Mouse (Mus musculus) T-helper 17 cell (primary cell): Measurements from ENCODE around the gene Wscd1.
"Not testable (repeated sequence)": the region's sequence is repeated elsewhere in the genome, so short reads cannot be mapped to it uniquely, and the experiment has no call there.

Experiments used
- in situ Hi-C, 2 experiments: fragments of 300-600 bp; cut with MboI, MseI; formaldehyde crosslinking; loops; 1 replicate in 1 of 2; 2 replicates in 1 of 2; pipeline ENCODE4 v1.15.1; 2025; ENCODE audit warnings: high pct_unique_total_duplicates in 2 of 2

Wscd1 gene

DNA sequence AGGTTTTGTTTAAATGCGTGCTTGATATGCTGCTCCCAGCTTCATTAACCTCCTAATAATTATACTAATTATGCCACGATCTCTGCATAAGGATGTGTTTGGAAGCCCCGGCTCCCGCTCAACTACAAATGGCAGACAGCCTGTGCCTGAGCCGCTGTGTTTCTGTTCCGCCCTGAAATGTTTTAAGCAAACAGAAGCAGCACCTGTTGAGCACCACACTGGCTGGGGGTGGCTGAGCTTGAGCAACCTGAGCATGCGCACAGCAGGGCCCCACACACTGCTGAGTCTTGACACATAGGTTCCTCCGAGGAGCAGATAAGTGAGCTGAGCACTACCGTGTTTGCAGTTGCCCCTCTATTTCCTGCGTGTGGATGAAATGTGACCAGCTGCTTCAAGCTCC is 71.1 kb downstream of the Wscd1 start:
- in situ Hi-C loops, result no loop called here

DNA sequence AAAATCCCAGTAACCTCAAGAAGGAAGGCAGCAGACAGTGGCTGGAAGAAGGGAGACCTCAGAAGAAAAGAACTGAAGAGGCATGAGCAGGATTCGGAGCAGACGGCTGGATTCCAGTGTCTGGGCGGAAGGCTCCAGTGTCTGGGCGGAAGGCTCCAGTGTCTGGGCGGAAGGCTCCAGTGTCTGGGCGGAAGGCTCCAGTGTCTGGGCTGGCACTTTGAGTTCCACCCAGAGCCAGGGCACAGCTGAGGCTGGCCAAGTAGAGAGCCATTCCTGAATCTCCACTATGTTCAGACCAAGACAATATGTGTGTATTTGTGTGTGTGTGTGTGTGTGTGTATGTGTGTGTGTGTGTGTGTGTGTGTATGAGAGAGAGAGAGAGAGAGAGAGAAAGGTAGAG is 71.8 kb downstream of the Wscd1 start:
- in situ Hi-C loops, result not testable (repeated sequence)

DNA sequence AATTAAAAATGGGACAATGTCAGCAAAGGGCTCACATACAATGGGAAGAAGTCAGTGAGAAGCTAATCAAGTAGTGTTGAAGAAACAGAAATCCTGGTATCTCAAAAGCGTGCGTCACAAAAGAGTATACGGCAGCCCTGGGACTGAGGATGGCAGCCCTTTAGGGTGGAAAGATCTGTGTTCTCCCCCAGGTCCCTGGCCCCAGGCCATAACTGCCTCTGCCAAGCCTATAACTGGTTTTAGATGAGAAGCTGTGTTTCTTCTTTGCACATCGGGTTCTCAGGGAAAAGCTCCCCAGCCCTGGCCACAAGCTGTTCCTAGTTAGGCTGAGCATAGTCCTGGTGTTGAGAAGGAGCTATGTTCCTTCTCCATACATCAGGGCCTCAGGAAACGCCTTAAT is 72.3 kb downstream of the Wscd1 start:
- in situ Hi-C loops, result no loop called here

DNA sequence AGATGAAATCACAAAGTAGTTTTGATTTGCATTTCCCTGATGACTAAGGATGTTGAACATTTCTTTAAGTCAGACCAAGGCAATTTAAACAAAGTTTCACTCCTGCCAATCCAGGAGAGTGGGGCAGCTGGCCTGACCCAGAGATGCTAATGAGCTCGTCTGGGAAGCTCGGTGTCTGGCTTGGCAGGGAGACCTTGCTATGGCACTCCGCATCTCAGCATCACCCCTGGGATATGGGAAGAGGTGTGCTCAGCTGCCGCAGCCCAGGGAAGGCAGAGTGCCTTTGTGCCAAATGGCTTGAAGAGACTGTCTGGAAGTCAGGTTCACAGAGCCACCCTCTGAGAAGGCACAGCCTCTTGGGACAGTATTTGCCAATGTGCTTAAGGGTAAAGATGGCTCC is 75.3 kb downstream of the Wscd1 start:
- in situ Hi-C loops, result no loop called here
